Mouse (Mus musculus) frontal cortex, postnatal 14 days (tissue): Measurements from ENCODE around the gene Gm9922.
A peak's percentile ranks its signal among the peaks of the same experiment; 100 is the strongest.

ENCODE experiments used
- DNase-seq, 2 experiments: peaks; one replicate each; pipeline ENCODE4 v3.0.0; 2022; ENCODE audit warnings: low spot score in 2 of 2

Gene Gm9922

GRCm38 (mm10) chr14:101729237-101729971 lies at the start of gene Gm9922, which contains the start of gene Lmo7:
TSS of gene Gm9922 (minus strand) at chr14:101729814.
TSS of gene Lmo7 (plus strand) at chr14:101729957.
- peak in 1 of 2 experiments; percentile 16 for DNase-seq

GRCm38 (mm10) chr14:101778426-101778825 lies 48.8 kb upstream of the Gm9922 start:
- no peak for DNase-seq

- DNase-seq = no peak
These were observed 47.5 kb upstream of the Gm9922 start for GRCm38 (mm10) chr14:101777129-101777493.

GRCm38 (mm10) chr14:101776296-101777128 lies 46.9 kb upstream of the Gm9922 start:
- DNase-seq = no peak

GRCm38 (mm10) chr14:101774631-101775030 lies 45.0 kb upstream of the Gm9922 start:
- DNase-seq = no peak

- DNase-seq = no peak
These were observed 42.1 kb upstream of the Gm9922 start for GRCm38 (mm10) chr14:101771756-101772155.

- no peak for DNase-seq
These were observed 41.7 kb upstream of the Gm9922 start for GRCm38 (mm10) chr14:101771336-101771735.

- DNase-seq = no peak
These were observed 34.2 kb upstream of the Gm9922 start for GRCm38 (mm10) chr14:101763762-101764295.

GRCm38 (mm10) chr14:101762267-101762666 lies 32.7 kb upstream of the Gm9922 start:
- no peak for DNase-seq

- no peak for DNase-seq
These were observed 25.8 kb upstream of the Gm9922 start for GRCm38 (mm10) chr14:101755425-101755824.

- DNase-seq = no peak
These were observed 21.3 kb upstream of the Gm9922 start for GRCm38 (mm10) chr14:101750910-101751309.

GRCm38 (mm10) chr14:101748436-101748835 lies 18.8 kb upstream of the Gm9922 start:
- DNase-seq = no peak

GRCm38 (mm10) chr14:101747811-101748210 lies 18.2 kb upstream of the Gm9922 start:
- no peak for DNase-seq

GRCm38 (mm10) chr14:101746635-101747034 lies 17.0 kb upstream of the Gm9922 start:
- DNase-seq = no peak

GRCm38 (mm10) chr14:101737501-101737900 lies 7.9 kb upstream of the Gm9922 start:
- DNase-seq = no peak

GRCm38 (mm10) chr14:101733542-101734303 lies 4.1 kb upstream of the Gm9922 start:
- no peak for DNase-seq

GRCm38 (mm10) chr14:101729972-101730692 lies 518 bp upstream of the Gm9922 start:
- no peak for DNase-seq

GRCm38 (mm10) chr14:101714414-101714813 lies 15.2 kb downstream of the Gm9922 start:
- DNase-seq = no peak

- no peak for DNase-seq
These were observed 22.5 kb downstream of the Gm9922 start for GRCm38 (mm10) chr14:101707088-101707487.

GRCm38 (mm10) chr14:101704479-101704878 lies 25.1 kb downstream of the Gm9922 start:
- no peak for DNase-seq

GRCm38 (mm10) chr14:101688406-101688805 lies 41.2 kb downstream of the Gm9922 start:
- no peak for DNase-seq
